Mouse (Mus musculus): ENCODE results near the gene Gm9736. TPM values are rescaled to one million over a fixed set of nuclear protein-coding genes. Genes with fewer than 3 reads are reported as not detected.
"Not testable (repeated sequence)": the region's sequence is repeated elsewhere in the genome, so short reads cannot be mapped to it uniquely, and the experiment has no call there.

Gm9736 gene
- total RNA-seq, 4 experiments from 2014 or later, result not detected

DNA sequence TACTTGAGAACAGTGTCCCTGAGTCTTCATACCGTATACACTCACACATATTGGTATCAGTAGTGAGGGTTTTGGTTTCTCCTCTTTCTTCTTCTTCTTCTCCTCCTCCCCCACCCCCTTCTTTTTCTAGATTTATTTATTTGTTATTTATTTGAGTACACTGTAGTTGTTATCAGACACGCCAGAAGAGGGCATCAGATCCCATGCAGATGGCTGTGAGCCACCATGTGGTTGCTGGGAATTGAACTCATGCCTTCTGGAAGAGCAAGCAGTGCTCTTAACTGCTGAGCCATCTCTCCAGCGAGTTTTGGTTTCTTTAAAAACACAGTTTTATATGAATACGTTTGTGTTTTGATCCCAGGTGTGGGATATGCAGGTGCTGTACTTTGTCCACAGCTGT is 22.9 kb downstream of the Gm9736 start:
- no peak for DNase-seq (ENCODE audit: low spot score in 2 of 2)

DNA sequence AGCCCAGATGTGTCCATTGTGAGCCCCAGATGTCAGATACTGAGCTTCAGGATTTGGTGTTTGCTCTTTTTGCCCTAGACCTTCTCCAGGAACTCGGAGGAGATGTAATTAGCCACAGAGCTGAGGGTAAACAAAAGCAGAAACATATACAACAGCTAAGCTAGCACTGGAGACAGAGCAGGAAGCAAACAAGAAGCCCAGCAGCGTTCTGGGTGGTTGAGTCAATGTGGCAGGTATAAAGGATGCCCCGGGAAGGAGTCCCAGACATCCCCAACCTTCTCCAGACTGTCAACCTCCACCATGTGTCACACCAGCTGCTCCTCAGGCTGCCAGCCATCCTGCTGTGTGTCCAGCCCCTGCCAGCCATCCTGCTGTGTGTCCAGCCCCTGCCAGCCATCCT is 25.0 kb downstream of the Gm9736 start, which contains the start of gene Gm10100:
Gm10100 (plus strand) TSS at position 301 of the 400 bp plus-strand sequence.
- DNase-seq (ENCODE audit: low spot score in 2 of 2), result no peak

DNA sequence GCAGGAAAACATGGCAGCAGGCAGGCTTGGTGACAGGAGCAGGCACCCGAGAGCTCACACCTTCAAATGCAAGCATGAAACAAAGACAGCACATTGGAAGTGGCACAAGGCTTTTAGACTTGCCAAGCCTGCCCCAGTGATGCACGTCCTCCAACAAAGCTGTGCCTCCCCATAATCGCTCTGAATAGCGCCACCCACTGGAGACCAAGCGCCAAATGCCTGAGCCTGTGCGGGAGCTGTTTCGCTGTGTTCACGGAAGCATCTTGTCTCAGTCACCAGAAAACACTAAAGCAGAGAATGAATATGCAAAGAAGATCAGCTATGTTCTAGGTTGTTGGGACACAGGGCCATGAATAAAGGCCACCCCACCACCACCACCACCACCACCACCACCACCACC is 26.3 kb downstream of the Gm9736 start:
- DNase-seq (ENCODE audit: low spot score in 2 of 2), result no peak

DNA sequence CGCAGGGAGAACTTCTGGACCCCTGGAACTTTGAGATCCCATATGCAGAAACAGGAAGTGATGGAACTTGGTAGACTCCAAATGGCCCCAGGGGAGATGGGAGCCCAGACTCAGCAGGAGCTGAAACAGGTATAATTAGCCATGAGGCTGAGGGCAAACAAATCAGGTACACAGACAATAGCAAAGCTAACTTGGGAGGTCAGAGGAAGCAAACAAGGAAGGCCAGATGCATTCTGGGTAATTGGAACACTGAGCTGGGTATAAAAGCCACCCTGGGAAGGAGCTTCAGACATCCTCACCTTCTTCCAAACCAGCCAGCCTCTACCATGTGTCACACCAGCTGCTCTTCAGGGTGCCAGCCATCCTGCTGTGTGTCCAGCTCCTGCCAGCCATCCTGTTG is 30.9 kb downstream of the Gm9736 start, which contains the start of gene Krtap12-1:
Krtap12-1 (plus strand) TSS at position 301 of the 400 bp plus-strand sequence.
- DNase-seq (ENCODE audit: low spot score in 2 of 2), result not testable (repeated sequence)

DNA sequence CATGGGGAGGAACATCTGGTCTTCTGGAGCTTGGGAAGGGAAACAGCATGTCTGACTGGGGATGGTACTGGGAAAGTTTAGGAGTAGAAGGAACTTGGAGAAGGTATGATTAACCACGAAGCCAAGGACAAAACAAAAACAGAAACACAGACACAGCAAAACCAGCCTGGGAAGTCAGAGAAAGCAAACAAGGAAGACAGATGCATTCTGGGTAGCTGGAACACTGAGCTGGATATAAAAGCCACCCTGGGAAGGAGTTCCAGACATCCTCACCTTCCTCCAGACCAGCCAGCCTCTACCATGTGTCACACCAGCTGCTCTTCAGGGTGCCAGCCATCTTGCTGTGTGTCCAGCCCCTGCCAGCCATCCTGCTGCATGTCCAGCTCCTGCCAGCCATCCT is 35.6 kb downstream of the Gm9736 start, which contains the start of gene Gm10142:
Gm10142 (plus strand) TSS at position 301 of the 400 bp plus-strand sequence.
- no peak for DNase-seq (ENCODE audit: low spot score in 2 of 2)

DNA sequence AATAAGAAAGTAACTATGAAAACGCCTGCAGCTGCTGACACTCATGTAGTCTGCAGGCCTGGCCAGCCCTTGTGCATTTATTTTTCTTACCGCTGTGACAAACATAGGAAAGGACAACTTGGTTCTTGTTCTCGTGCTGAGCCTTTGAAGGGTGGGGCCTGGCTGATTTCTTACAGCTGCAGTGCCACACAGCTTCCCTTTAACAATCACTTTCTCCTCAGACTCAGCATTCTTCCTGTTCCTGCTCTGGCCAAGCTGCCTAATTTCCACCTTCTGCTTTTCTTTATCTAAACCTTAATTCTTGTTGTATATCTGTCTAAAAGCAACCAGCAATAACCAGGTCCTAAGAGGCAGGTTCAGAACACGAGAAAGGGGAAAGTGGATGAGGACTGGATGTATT is 37.4 kb downstream of the Gm9736 start:
- DNase-seq (ENCODE audit: low spot score in 2 of 2), result no peak

DNA sequence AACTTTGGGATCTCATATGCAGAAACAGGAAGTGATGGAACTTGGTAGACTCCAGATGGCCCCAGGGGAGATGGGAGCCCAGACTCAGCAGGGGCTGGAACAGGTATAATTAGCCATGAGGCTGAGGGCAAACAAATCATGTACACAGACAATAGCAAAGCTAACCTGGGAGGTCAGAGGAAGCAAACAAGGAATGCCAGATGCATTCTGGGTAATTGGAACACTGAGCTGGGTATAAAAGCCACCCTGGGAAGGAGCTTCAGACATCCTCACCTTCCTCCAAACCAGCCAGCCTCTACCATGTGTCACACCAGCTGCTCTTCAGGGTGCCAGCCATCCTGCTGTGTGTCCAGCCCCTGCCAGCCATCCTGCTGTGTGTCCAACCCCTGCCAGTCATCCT is 40.0 kb downstream of the Gm9736 start, which contains the start of gene Gm10024:
Gm10024 (plus strand) TSS at position 301 of the 400 bp plus-strand sequence.
- DNase-seq (ENCODE audit: low spot score in 2 of 2), result not testable (repeated sequence)

DNA sequence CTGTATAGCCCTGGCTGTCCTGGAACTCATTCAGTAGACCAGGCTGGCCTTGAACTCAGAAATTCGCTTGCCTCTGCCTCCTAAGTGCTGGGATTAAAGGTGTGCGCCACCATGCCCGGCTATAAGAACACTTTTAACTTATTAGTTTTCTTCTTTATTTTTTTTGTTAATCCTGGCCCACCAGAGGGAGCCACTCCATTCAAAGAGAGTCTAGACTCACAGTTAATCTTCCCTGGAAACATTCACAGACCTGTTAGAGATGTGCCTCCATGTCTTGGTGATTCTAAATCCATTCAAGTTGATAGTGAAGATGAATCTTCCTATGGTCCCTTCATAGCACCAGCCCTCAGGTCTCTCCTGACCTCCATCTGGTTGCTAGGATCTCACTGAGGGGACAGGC is 41.3 kb downstream of the Gm9736 start:
- no peak for DNase-seq (ENCODE audit: low spot score in 2 of 2)

DNA sequence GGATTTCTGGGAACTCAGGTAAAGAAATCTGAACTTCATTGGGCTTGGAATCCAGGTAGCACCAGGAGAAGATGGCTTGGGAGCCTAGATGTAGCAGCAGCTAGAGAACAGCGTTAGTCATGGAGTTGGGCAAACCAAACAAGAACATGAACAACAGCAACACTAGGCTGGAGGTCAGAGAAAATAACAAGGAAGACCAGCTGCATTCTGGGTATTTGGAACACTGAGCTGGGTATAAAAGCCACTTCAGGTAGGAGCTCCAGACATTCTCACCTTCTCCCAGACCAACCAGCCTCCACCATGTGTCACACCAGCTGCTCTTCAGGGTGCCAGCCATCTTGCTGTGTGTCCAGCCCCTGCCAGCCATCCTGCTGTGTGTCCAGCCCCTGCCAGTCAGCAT is 44.8 kb downstream of the Gm9736 start, which contains the start of gene Gm10272:
Gm10272 (plus strand) TSS at position 301 of the 400 bp plus-strand sequence.
- no peak for DNase-seq (ENCODE audit: low spot score in 2 of 2)

Other genes with a start within 250 kb of the Gm9736 start
- 10 to 100 TPM; 26.6 to 32.7 (median 29.5) TPM for gene Fam207a, start 235.6 kb downstream of the Gm9736 start, total RNA-seq (2022)
- 10 to 100 TPM in 2 of 4 experiments, 1 to 10 TPM in 2; 3.8 to 20.4 (median 8.9) TPM for gene Itgb2, start 221.1 kb downstream of the Gm9736 start, total RNA-seq (2022)
- gene Pttg1ip, start 169.6 kb downstream of the Gm9736 start, total RNA-seq (2022), result 10 to 100 TPM; 80.9 to 92.5 (median 89.4) TPM
- gene Sumo3, start 145.3 kb downstream of the Gm9736 start, total RNA-seq (2022), result 100 to 1,000 TPM; 172 to 216 (median 192) TPM
- gene Gm49325, start 145.2 kb downstream of the Gm9736 start, total RNA-seq (2022), result 10 to 100 TPM; 17.1 to 31.9 (median 23.8) TPM
- 10 to 100 TPM; 44.8 to 51.1 (median 49.0) TPM for gene Ube2g2, start 129.1 kb downstream of the Gm9736 start, total RNA-seq (2022)
- 1 to 10 TPM in 1 of 4 experiments, under 1 TPM in 3; 0.35 to 1.1 (median 0.74) TPM for gene Tspear, start 64.8 kb downstream of the Gm9736 start, total RNA-seq (2022)
- gene Gm19402, start 60.6 kb downstream of the Gm9736 start, total RNA-seq (2022), result not detected
- gene Gm9508, start 54.1 kb downstream of the Gm9736 start, total RNA-seq (2022), result not detected
- not detected for gene Gm10272, start 44.7 kb downstream of the Gm9736 start, total RNA-seq (2022)
- not detected for gene Gm10024, start 39.9 kb downstream of the Gm9736 start, total RNA-seq (2022)
- gene Gm10142, start 35.5 kb downstream of the Gm9736 start, total RNA-seq (2022), result not detected
- gene Krtap12-1, start 30.8 kb downstream of the Gm9736 start, total RNA-seq (2022), result not detected
- not detected for gene Gm10100, start 24.9 kb downstream of the Gm9736 start, total RNA-seq (2022)
- gene Gm18596, start 8.7 kb downstream of the Gm9736 start, total RNA-seq (2022), result not detected
- gene Gm3233, start 8.3 kb upstream of the Gm9736 start, total RNA-seq (2022), result not detected
- gene Gm3238, start 20.0 kb upstream of the Gm9736 start, total RNA-seq (2022), result not detected
- not detected for gene Gm7138, start 25.6 kb upstream of the Gm9736 start, total RNA-seq (2022)
- gene Gm3250, start 31.2 kb upstream of the Gm9736 start, total RNA-seq (2022), result not detected
- gene Gm7137, start 36.8 kb upstream of the Gm9736 start, total RNA-seq (2022), result not detected
- not detected for gene Gm9639, start 43.7 kb upstream of the Gm9736 start, total RNA-seq (2022)
- not detected for gene Gm19668, start 47.8 kb upstream of the Gm9736 start, total RNA-seq (2022)
- not detected for gene Gm9507, start 60.5 kb upstream of the Gm9736 start, total RNA-seq (2022)
- gene Gm2696, start 63.3 kb upstream of the Gm9736 start, total RNA-seq (2022), result not detected
- not detected for gene Krtap10-4, start 75.7 kb upstream of the Gm9736 start, total RNA-seq (2022)
- not detected for gene Krtap10-10, start 84.6 kb upstream of the Gm9736 start, total RNA-seq (2022)
- not detected for gene Gm36176, start 95.4 kb upstream of the Gm9736 start, total RNA-seq (2022)
- not detected for gene Gm10318, start 101.5 kb upstream of the Gm9736 start, total RNA-seq (2022)
- not detected for gene Gm3285, start 110.6 kb upstream of the Gm9736 start, total RNA-seq (2022)
- gene Lrrc3, start 151.2 kb upstream of the Gm9736 start, total RNA-seq (2022), result 10 to 100 TPM in 3 of 4 experiments, 1 to 10 TPM in 1; 9.3 to 10.8 (median 10.4) TPM
- gene Trpm2, start 219.2 kb upstream of the Gm9736 start, total RNA-seq (2022), result 10 to 100 TPM; 49.9 to 64.9 (median 51.2) TPM
- gene 1810043G02Rik, start 227.2 kb upstream of the Gm9736 start, total RNA-seq (2022), result 10 to 100 TPM; 28.1 to 37.1 (median 34.4) TPM

Measured in left cerebral cortex, adult 8-10 months (tissue).